In the genomic region with DNA sequence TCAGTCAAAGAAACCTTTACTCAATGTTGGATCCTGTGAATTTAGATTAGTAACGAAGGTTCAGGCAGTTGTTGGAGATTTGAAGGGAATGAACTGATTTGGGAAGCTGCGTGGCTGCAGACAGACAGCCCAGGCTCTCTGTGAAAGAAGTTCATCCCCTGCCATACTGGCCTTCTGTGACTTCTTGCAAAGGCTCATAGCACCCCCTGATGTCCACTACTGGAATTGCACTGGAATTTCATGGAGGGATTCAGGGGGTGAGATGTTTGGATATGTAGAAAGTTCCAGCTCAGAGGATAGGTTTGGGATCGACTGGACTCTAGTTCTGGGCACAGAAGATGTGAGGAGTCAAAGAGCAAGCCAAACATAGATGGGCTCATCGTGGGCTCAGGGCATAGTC, we compare ENCODE assay signal across 10 mouse cellular contexts. TPM values are rescaled to one million over a fixed set of nuclear protein-coding genes. Genes with fewer than 3 reads are reported as not detected.
DNase-seq lines count a peak whose midpoint lies in the region; ATAC-seq and TF ChIP-seq lines count a peak whose summit lies in the region.
"Had no signal": no experiment of that assay in that cellular context is flagged by ENCODE, and none has a peak within 500 bp of the region (broad histone marks: within the 10 kb centered on the region; RNA-seq: fewer than 3 reads in every experiment).

No protein-coding gene starts in this region.

- no peak for TF ChIP-seq POLR2A in limb, embryonic 14.5 days (IDR thresholded peaks at IDR 0.05; ENCODE audit: borderline replicate concordance, extremely low read depth, insufficient read depth, insufficient read length)

- no peak overlapping the region for H3K27ac ChIP-seq in embryonic facial prominence, embryonic 10.5 days (replicated peaks)
- no peak overlapping the region for H3K27ac ChIP-seq in kidney, postnatal 0 days
- no peak overlapping the region for H3K27ac ChIP-seq in limb, embryonic 14.5 days (replicated peaks; ENCODE audit: low read depth, low read length)
- H3K27ac ChIP-seq: limb, embryonic 12.5 days; stomach, embryonic 15.5 days had no signal

- WGBS in embryonic facial prominence, embryonic 10.5 days, result 34% methylated on average over 4 of the region's 4 CpGs
- 27% methylated on average over 4 of the region's 4 CpGs for WGBS in kidney, postnatal 0 days
- 31% methylated on average over 4 of the region's 4 CpGs for WGBS in limb, embryonic 14.5 days

- H3K4me2 ChIP-seq in kidney, postnatal 0 days (ENCODE audit: low read length), result no peak overlapping the region
- H3K4me2 ChIP-seq in limb, embryonic 14.5 days (replicated peaks; ENCODE audit: low read depth, low read length, severe bottlenecking), result no peak overlapping the region
- H3K4me2 ChIP-seq: limb, embryonic 12.5 days; stomach, embryonic 15.5 days had no signal

- no peak overlapping the region for H3K9ac ChIP-seq in kidney, postnatal 0 days (ENCODE audit: low read depth, low read length)
- no peak overlapping the region for H3K9ac ChIP-seq in limb, embryonic 14.5 days (ENCODE audit: low read depth, low read length, severe bottlenecking)
- H3K9ac ChIP-seq: limb, embryonic 12.5 days; stomach, embryonic 15.5 days had no signal

- peaks cover 8% of the 10 kb centered on the region for H3K27me3 ChIP-seq in embryonic facial prominence, embryonic 10.5 days (replicated peaks; ENCODE audit: low read depth, poor library complexity, severe bottlenecking)
- no peaks in the 10 kb centered on the region for H3K27me3 ChIP-seq in kidney, postnatal 0 days (ENCODE audit: insufficient read depth, low read length)
- H3K27me3 ChIP-seq in limb, embryonic 14.5 days (ENCODE audit: control insufficient read depth, insufficient read depth, low read length), result no peaks in the 10 kb centered on the region
- H3K27me3 ChIP-seq: stomach, embryonic 15.5 days had no signal

- H3K4me3 ChIP-seq in embryonic facial prominence, embryonic 10.5 days, result no peak overlapping the region
- H3K4me3 ChIP-seq in kidney, postnatal 0 days (replicated peaks; ENCODE audit: low read depth, low read length), result no peak overlapping the region
- H3K4me3 ChIP-seq in limb, embryonic 14.5 days (replicated peaks; ENCODE audit: low read length), result no peak overlapping the region
- H3K4me3 ChIP-seq: limb, embryonic 12.5 days; stomach, embryonic 15.5 days had no signal

- H3K36me3 ChIP-seq in embryonic facial prominence, embryonic 10.5 days (replicated peaks), result no peaks in the 10 kb centered on the region
- H3K36me3 ChIP-seq in kidney, postnatal 0 days (ENCODE audit: insufficient read depth, low read length), result no peaks in the 10 kb centered on the region
- H3K36me3 ChIP-seq in limb, embryonic 14.5 days (ENCODE audit: control insufficient read depth, insufficient read depth, low read length), result no peaks in the 10 kb centered on the region
- H3K36me3 ChIP-seq: limb, embryonic 12.5 days; stomach, embryonic 15.5 days had no signal

- ATAC-seq in cerebellum, adult (ENCODE audit: insufficient number of reproducible peaks, low FRiP score, low TSS enrichment), result 0 out of 2 replicates have a peak, but pooled peaks have one; percentile 31
- no peak for ATAC-seq in kidney, postnatal 0 days (replicated peaks; ENCODE audit: low FRiP score, low read depth)
- no peak for ATAC-seq in limb, embryonic 14.5 days (ENCODE audit: low FRiP score, low read depth)

- peak; percentile 82 for TF ChIP-seq CTCF in kidney, postnatal 0 days (IDR thresholded peaks at IDR 0.05; ENCODE audit: low read depth)

- no peaks in the 10 kb centered on the region for H3K9me3 ChIP-seq in embryonic facial prominence, embryonic 10.5 days
- H3K9me3 ChIP-seq in kidney, postnatal 0 days (replicated peaks; ENCODE audit: low read length), result no peaks in the 10 kb centered on the region
- H3K9me3 ChIP-seq in limb, embryonic 14.5 days (ENCODE audit: control insufficient read depth, low read length), result no peaks in the 10 kb centered on the region
- H3K9me3 ChIP-seq: limb, embryonic 12.5 days; stomach, embryonic 15.5 days had no signal

- H3K4me1 ChIP-seq in embryonic facial prominence, embryonic 10.5 days, result peaks cover 2% of the 10 kb centered on the region; the same call in 1 of the 2 replicates
- H3K4me1 ChIP-seq in kidney, postnatal 0 days (replicated peaks; ENCODE audit: insufficient read depth, low read length), result no peaks in the 10 kb centered on the region
- no peaks in the 10 kb centered on the region for H3K4me1 ChIP-seq in limb, embryonic 14.5 days (ENCODE audit: control insufficient read depth, insufficient read depth, low read length)
- H3K4me1 ChIP-seq: limb, embryonic 12.5 days; stomach, embryonic 15.5 days had no signal

- DNase-seq in cerebellum, adult 11-12 months, result no peak
- peak; percentile 65 for DNase-seq in 416B (ENCODE audit: low read depth)
- DNase-seq in adrenal gland, postnatal 36 days, result peak; percentile 61 to 67
- DNase-seq in embryonic facial prominence, embryonic 10.5 days (ENCODE audit: low spot score), result peak; percentile 76
- DNase-seq in kidney, postnatal 0 days (ENCODE audit: low spot score), result peak; percentile 68
- DNase-seq in limb, embryonic 14.5 days (ENCODE audit: low spot score), result peak; percentile 44
- DNase-seq in retina, postnatal 7 days (ENCODE audit: low read depth, low spot score), result peak; percentile 70

RNA-seq across cellular contexts. Expression of a gene that starts 27.7 kb away (rescaled TPM):
- total RNA-seq in adrenal gland, postnatal 36 days (2021), result 10 to 100 TPM; 23.4 to 30.9 TPM
- 0.80 and 1.9 TPM in 2 replicates for polyA plus RNA-seq in embryonic facial prominence, embryonic 10.5 days (2016; fragmentation: Nextera tagmentation; extraction: Ambion mirVana)
- polyA plus RNA-seq in kidney, postnatal 0 days (2015; fragmentation: Nextera tagmentation; extraction: Ambion mirVana), result 0.17 and 0.24 TPM in 2 replicates
- 0.67 and 0.79 TPM in 2 replicates for polyA plus RNA-seq in limb, embryonic 14.5 days (2012; rRNA removed)
- 0.07 TPM in 1 of 2 replicates, not detected in the other for polyA plus RNA-seq in limb, embryonic 14.5 days (2014; fragmentation: Nextera tagmentation; extraction: Ambion mirVana)

RNA-seq across cellular contexts. Expression of a gene that starts 33.6 kb away (rescaled TPM):
- 100 to 1,000 TPM in 1 of 2 experiments, 10 to 100 TPM in 1; 96.7 to 105 TPM for total RNA-seq in adrenal gland, postnatal 36 days (2021)
- 82.9 and 85.2 TPM in 2 replicates for polyA plus RNA-seq in embryonic facial prominence, embryonic 10.5 days (2016; fragmentation: Nextera tagmentation; extraction: Ambion mirVana)
- polyA plus RNA-seq in kidney, postnatal 0 days (2015; fragmentation: Nextera tagmentation; extraction: Ambion mirVana), result 41.1 and 52.1 TPM in 2 replicates
- polyA plus RNA-seq in limb, embryonic 14.5 days (2012; rRNA removed), result 146 and 182 TPM in 2 replicates
- polyA plus RNA-seq in limb, embryonic 14.5 days (2014; fragmentation: Nextera tagmentation; extraction: Ambion mirVana), result 79.2 and 106 TPM in 2 replicates
